Mouse (Mus musculus) MEL (cell line): ENCODE data around the gene Nap1l1. TPM values are rescaled to one million over a fixed set of nuclear protein-coding genes. Genes with fewer than 3 reads are reported as not detected.

Source experiments
- DNase-seq: peaks from one replicate; pipeline ENCODE4 v3.0.0; 2011; ENCODE audit warnings: low read depth, low spot score
- H3K27ac ChIP-seq: 2 replicates; pipeline ENCODE4 v1.5.1; 2012; ENCODE audit warnings: low read depth, mild to moderate bottlenecking, control low read depth, low read length, moderate library complexity; ENCODE audit not compliant: control insufficient read depth
- H3K27me3 ChIP-seq, 2 experiments: fragments of 150-350 bp in 1 of 2; sonication (generic) in 1 of 2; 2 replicates each; pipeline ENCODE4 v1.6.1; 2012; ENCODE audit warnings: low read length in 2 of 2, mild to moderate bottlenecking in 2 of 2, improper control_type of control experiment in 1 of 2, moderate library complexity in 1 of 2; ENCODE audit not compliant: insufficient read depth in 2 of 2, control insufficient read depth in 1 of 2
- H3K36me3 ChIP-seq, 2 experiments: 2 replicates each; pipeline ENCODE4 v1.6.1; 2012 to 2014; ENCODE audit warnings: low read length in 2 of 2, improper control_type of control experiment in 1 of 2, inconsistent platforms in 1 of 2, mild to moderate bottlenecking in 1 of 2; ENCODE audit not compliant: insufficient read depth in 2 of 2, control insufficient read depth in 1 of 2
- H3K4me1 ChIP-seq, 2 experiments: fragments of 150-350 bp in 1 of 2; sonication (generic) in 1 of 2; 2 replicates each; pipeline ENCODE4 v1.6.1; 2012; ENCODE audit warnings: low read length in 2 of 2, improper control_type of control experiment in 1 of 2, mild to moderate bottlenecking in 1 of 2; ENCODE audit not compliant: insufficient read depth in 2 of 2, control insufficient read depth in 1 of 2
- H3K4me3 ChIP-seq, 2 experiments: fragments of 150-350 bp in 1 of 2; sonication (generic) in 1 of 2; 2 replicates each; pipeline ENCODE4 v1.5.1; 2012; ENCODE audit warnings: low read depth in 2 of 2, low read length in 2 of 2, mild to moderate bottlenecking in 2 of 2, moderate library complexity in 2 of 2, control low read depth in 1 of 2, improper control_type of control experiment in 1 of 2; ENCODE audit not compliant: control insufficient read depth in 1 of 2, insufficient read depth in 1 of 2
- H3K79me2 ChIP-seq: 2 replicates; pipeline ENCODE4 v1.6.1; 2012; ENCODE audit warnings: mild to moderate bottlenecking, low read length, moderate library complexity; ENCODE audit not compliant: control insufficient read depth, poor library complexity, insufficient read depth
- H3K9ac ChIP-seq: 2 replicates; pipeline ENCODE4 v1.6.1; 2012; ENCODE audit warnings: low read depth, mild to moderate bottlenecking, control low read depth, low read length, moderate library complexity; ENCODE audit not compliant: control insufficient read depth, poor library complexity, severe bottlenecking
- H3K9me3 ChIP-seq: fragments of 150-350 bp; sonication (generic); replicated peaks from 2 replicates; pipeline ENCODE4 v1.6.1; 2012; ENCODE audit warnings: mild to moderate bottlenecking, low read length, improper control_type of control experiment, moderate library complexity; ENCODE audit not compliant: insufficient read depth
- BHLHE40 ChIP-seq: IDR thresholded peaks from 2 replicates; pipeline ENCODE4 v1.6.1; 2012; ENCODE audit warnings: low read depth, mild to moderate bottlenecking, inconsistent platforms, low read length, improper control_type of control experiment, borderline replicate concordance
- CHD2 ChIP-seq: IDR thresholded peaks from 2 replicates; pipeline ENCODE4 v1.6.1; 2011; ENCODE audit warnings: low read length, improper control_type of control experiment
- E2F4 ChIP-seq: IDR thresholded peaks from 2 replicates; pipeline ENCODE4 v1.6.1; 2011; ENCODE audit warnings: low read depth, low read length, improper control_type of control experiment, borderline replicate concordance
- ELF1 ChIP-seq: IDR thresholded peaks from 2 replicates; pipeline ENCODE4 v1.6.1; 2014; ENCODE audit warnings: low read depth, mild to moderate bottlenecking, inconsistent platforms, low read length, improper control_type of control experiment, moderate library complexity
- GABPA ChIP-seq: IDR thresholded peaks from 2 replicates; pipeline ENCODE4 v1.6.1; 2012; ENCODE audit warnings: low read depth, mild to moderate bottlenecking, inconsistent platforms, low read length, improper control_type of control experiment, moderate library complexity
- GATA1 ChIP-seq: IDR thresholded peaks from 2 replicates; pipeline ENCODE4 v1.6.1; 2011; ENCODE audit warnings: low read depth, low read length, improper control_type of control experiment
- HCFC1 ChIP-seq: IDR thresholded peaks from 2 replicates; pipeline ENCODE4 v1.6.1; 2012; ENCODE audit warnings: low read depth, mild to moderate bottlenecking, inconsistent platforms, low read length, improper control_type of control experiment, moderate library complexity
- MXI1 ChIP-seq: IDR thresholded peaks from 2 replicates; pipeline ENCODE4 v1.6.1; 2011; ENCODE audit warnings: mild to moderate bottlenecking, low read depth, low read length, improper control_type of control experiment
- NELFE ChIP-seq: IDR thresholded peaks from 2 replicates; pipeline ENCODE4 v1.6.1; 2011; ENCODE audit warnings: low read depth, low read length, improper control_type of control experiment
- NRF1 ChIP-seq: IDR thresholded peaks from 2 replicates; pipeline ENCODE4 v1.6.1; 2014; ENCODE audit warnings: low read depth, mild to moderate bottlenecking, inconsistent platforms, low read length, improper control_type of control experiment, moderate library complexity; ENCODE audit not compliant: poor library complexity, insufficient read depth, severe bottlenecking
- POLR2AphosphoS2 ChIP-seq: IDR thresholded peaks from 2 replicates; pipeline ENCODE4 v1.6.1; 2011; ENCODE audit warnings: low read length, improper control_type of control experiment
- RCOR1 ChIP-seq: IDR thresholded peaks from 2 replicates; pipeline ENCODE4 v1.6.1; 2012; ENCODE audit warnings: low read depth, mild to moderate bottlenecking, inconsistent platforms, low read length, improper control_type of control experiment
- SMC3 ChIP-seq: IDR thresholded peaks from 2 replicates; pipeline ENCODE4 v1.6.1; 2011; ENCODE audit warnings: low read depth, low read length, improper control_type of control experiment
- TAL1 ChIP-seq: IDR thresholded peaks from 2 replicates; pipeline ENCODE4 v1.6.1; 2012; ENCODE audit warnings: mild to moderate bottlenecking, inconsistent platforms, low read length, moderate library complexity, mixed read lengths
- USF1 ChIP-seq: IDR thresholded peaks from 2 replicates; pipeline ENCODE4 v1.6.1; 2014; ENCODE audit warnings: low read depth, mild to moderate bottlenecking, inconsistent platforms, low read length, improper control_type of control experiment, moderate library complexity
- ZC3H11A ChIP-seq: IDR thresholded peaks from 2 replicates; pipeline ENCODE4 v1.6.1; 2012; ENCODE audit warnings: low read depth, mild to moderate bottlenecking, inconsistent platforms, low read length, improper control_type of control experiment
- ZKSCAN1 ChIP-seq: IDR thresholded peaks from 2 replicates; pipeline ENCODE4 v1.6.1; 2012; ENCODE audit warnings: low read depth, mild to moderate bottlenecking, inconsistent platforms, low read length, improper control_type of control experiment, moderate library complexity
- ZNF384 ChIP-seq: IDR thresholded peaks from 2 replicates; pipeline ENCODE4 v1.6.1; 2012; ENCODE audit warnings: low read depth, mild to moderate bottlenecking, inconsistent platforms, low read length, improper control_type of control experiment
- polyA plus RNA-seq, 2 experiments: library from polyadenylated mRNA; stranded (reverse) in 1 of 2; unstranded in 1 of 2; fragments of >175 nt in 1 of 2; fragments of >200 nt in 1 of 2; gene quantifications; 2 replicates each; pipeline versions ENCODE4 v1.2.1 to v1.2.4; 2012; ENCODE audit warnings: low replicate concordance in 2 of 2, low read depth in 1 of 2; ENCODE audit not compliant: insufficient read length in 2 of 2, insufficient read depth in 1 of 2, missing spikeins in 1 of 2
- total RNA-seq: library from RNA; depleted of rRNA; stranded (reverse); fragments of 300-350 nt; gene quantifications from 2 replicates; pipeline ENCODE4 v1.2.3, GENCODE M21; 2012

Nap1l1 gene
- total and polyA plus RNA-seq, 3 experiments, result 183 to 591 (median 296) TPM

DNA sequence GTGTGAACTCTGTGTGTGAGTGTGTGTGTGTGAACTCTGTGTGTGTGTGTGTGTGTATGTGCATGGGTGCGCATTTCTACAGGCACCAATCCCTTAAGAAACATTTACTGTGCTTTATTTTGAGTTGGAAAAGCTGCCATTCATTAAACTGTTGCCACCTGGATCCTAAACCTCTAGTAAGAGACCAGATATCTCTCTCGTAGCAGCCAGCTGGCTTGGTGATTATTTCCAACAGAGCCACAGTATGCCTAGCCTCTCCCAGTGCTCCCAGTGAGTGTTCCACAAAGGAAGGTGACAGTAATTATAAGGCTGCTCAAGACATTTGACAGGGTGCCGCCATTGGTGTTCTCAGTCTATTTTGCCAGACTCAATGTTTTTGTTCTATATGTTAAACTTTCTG, 47.6 kb downstream of the Nap1l1 start:
- TF ChIP-seq RCOR1 (no peak), ZKSCAN1 (no peak), ZC3H11A (no peak), NRF1 (no peak), NELFE (no peak), CHD2 (no peak), TAL1 (no peak), GABPA (no peak), ZNF384 (no peak), USF1 (no peak), E2F4 (no peak)
- H3K79me2 ChIP-seq, result no peaks in the 10 kb centered on the region
- H3K27me3 ChIP-seq, result peaks cover 5 to 8% of the 10 kb centered on the region in 2 experiments

DNA sequence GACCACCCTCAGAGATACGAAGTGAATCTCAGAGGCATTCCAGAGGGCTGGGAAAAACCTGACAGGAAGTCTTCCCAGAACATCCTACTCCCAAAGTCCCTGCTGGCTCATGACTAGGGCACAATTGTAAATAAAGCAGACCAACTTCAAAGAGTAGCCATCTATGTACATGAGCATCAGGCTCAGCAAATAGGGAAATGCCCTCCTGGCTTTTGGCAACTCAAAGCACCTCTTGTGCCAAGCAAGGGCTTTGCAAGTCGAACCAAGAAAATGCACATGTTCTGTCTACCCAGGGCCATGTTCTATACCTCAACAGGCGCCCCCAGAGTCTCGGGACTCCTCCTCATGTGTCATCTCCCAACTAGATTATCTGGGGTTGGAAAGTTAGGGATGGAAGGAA, 48.6 kb downstream of the Nap1l1 start:
- no peak overlapping the region for H3K9ac ChIP-seq
- peaks cover 5 to 8% of the 10 kb centered on the region in 2 experiments for H3K27me3 ChIP-seq
- H3K27ac ChIP-seq, result no peak overlapping the region
- no peaks in the 10 kb centered on the region for H3K9me3 ChIP-seq
- H3K4me3 ChIP-seq, result no peak overlapping the region
- no peak for DNase-seq
- no peaks in the 10 kb centered on the region for H3K79me2 ChIP-seq
- TF ChIP-seq NELFE, result no peak
- TF ChIP-seq GATA1, result no peak
- TF ChIP-seq SMC3, result no peak
- no peak for TF ChIP-seq HCFC1
- no peak for TF ChIP-seq ELF1
- no peak for TF ChIP-seq BHLHE40
- no peak for TF ChIP-seq POLR2AphosphoS2
- no peak for TF ChIP-seq MXI1
- no peaks in the 10 kb centered on the region for H3K4me1 ChIP-seq
- no peaks in the 10 kb centered on the region for H3K36me3 ChIP-seq

More for the DNA sequence above, 47.6 kb downstream of the Nap1l1 start:
- Histone ChIP-seq H3K4me3 (no peak overlapping the region), H3K4me1 (no peaks in the 10 kb centered on the region), H3K36me3 (no peaks in the 10 kb centered on the region), H3K9me3 (no peaks in the 10 kb centered on the region), H3K9ac (no peak overlapping the region), H3K27ac (no peak overlapping the region)
- no peak for DNase-seq
